Mouse (Mus musculus): ENCODE measurements around the gene Ncam1. TPM values are rescaled to one million over a fixed set of nuclear protein-coding genes. Genes with fewer than 3 reads are reported as not detected.

The Ncam1 gene
- polyA plus RNA-seq, 1 experiment from 2014 or later: 30.2 TPM

DNA sequence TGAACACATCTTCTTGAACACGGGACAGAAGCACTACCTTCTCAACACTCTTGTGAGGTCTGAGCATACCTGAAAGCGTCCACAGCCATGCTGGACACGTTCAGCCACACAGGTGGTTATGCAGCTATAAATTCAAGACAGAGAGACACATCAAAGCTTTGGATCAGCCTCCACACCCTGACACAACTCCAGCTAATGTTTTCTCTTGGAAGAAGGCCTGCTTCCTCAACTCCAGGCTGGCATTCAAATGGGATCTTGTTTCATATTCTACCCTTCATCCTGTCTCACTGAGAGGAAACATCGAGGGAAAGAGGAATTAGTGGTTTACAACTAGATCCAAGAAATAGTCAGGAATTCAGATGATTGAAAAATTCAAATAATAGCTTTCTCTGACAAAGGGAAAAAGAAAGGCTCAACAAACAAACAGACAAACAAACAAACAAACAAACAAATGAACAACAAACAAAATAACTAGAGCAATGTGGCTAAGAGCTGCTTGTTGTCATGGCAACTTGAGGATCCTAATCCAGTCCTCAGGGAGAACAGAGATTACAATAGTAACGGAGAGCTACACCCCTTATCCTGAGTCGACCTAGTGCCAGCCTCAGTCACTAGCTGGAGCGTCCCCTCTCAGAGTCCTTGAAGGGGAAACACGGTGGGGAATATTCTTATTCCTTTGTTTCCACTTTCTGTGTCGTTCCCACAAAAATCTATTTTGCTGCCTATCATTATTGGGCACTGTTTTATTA is 175.6 kb downstream of the Ncam1 start:
- Histone ChIP-seq H3K4me1 (peaks cover 20% of the 10 kb centered on the region), H3K27me3 (ENCODE audit: poor library complexity, severe bottlenecking) (no peaks in the 10 kb centered on the region), H3K36me3 (replicated peaks) (no peaks in the 10 kb centered on the region), H3K4me3 (no peak overlapping the region), H3K9me3 (no peaks in the 10 kb centered on the region), H3K27ac (no peak overlapping the region)
- 63% methylated on average over 9 of the region's 9 CpGs for WGBS
- DNase-seq (ENCODE audit: extremely low spot score, low spot score): no peak

DNA sequence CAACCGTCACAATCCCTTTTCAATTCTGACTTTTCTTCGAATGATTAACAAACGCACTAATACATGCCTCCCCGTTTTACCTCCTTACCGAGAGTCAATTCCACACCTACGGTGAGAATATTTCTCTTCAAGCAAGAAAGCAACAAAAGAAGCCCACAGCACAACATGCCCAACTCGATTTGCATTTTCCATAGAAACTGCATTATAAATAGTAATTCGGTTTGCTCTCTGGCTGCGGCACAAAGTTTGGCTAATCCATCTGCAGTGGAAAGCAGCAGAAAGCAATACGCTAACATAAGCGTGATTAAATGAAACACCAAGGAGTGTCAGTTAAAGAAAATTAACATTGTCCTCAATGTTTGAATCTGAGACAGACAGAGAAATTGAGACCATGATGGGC is 177.0 kb downstream of the Ncam1 start:
- 95% methylated on average over 11 of the region's 11 CpGs for WGBS
- H3K4me1 ChIP-seq: peaks cover 20% of the 10 kb centered on the region

GRCm38 (mm10) chr9:49618699-49619392 is 179.9 kb downstream of the Ncam1 start:
- H3K27ac ChIP-seq: no peak overlapping the region
- no peak overlapping the region for H3K4me3 ChIP-seq
- H3K4me1 ChIP-seq: peaks cover 10% of the 10 kb centered on the region
- H3K36me3 ChIP-seq (replicated peaks): no peaks in the 10 kb centered on the region
- H3K9me3 ChIP-seq: no peaks in the 10 kb centered on the region
- H3K27me3 ChIP-seq (ENCODE audit: poor library complexity, severe bottlenecking): no peaks in the 10 kb centered on the region
- WGBS: 81% methylated on average over 9 of the region's 9 CpGs
- DNase-seq (ENCODE audit: extremely low spot score, low spot score): no peak

More for the DNA sequence above, 177.0 kb downstream of the Ncam1 start:
- no peaks in the 10 kb centered on the region for H3K36me3 ChIP-seq (replicated peaks)
- H3K9me3 ChIP-seq: no peaks in the 10 kb centered on the region
- no peak overlapping the region for H3K27ac ChIP-seq
- H3K27me3 ChIP-seq (ENCODE audit: poor library complexity, severe bottlenecking): no peaks in the 10 kb centered on the region
- DNase-seq (ENCODE audit: extremely low spot score, low spot score): no peak
- H3K4me3 ChIP-seq: no peak overlapping the region

DNA sequence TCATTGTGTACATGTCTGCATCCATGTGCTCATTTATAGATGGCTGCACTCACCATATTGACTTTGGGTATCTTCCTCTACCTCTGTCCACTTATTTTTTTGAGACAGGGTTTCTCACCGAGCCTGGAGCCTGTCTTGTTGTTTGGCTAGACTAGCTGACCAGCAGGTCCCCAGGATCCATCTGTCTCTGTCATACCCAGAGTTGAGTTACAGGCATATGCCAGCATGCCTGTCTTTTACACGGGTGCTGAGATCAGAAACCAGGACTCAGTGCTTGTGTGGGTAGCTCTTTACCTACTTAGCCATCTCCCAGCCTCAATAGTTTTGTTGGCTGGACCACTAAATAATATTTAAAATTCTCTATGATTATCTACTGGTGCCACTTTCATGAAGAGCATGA is 180.5 kb downstream of the Ncam1 start:
- H3K4me1 ChIP-seq: peaks cover 4% of the 10 kb centered on the region
- WGBS: 79% methylated on average over 2 of the region's 2 CpGs
- no peak overlapping the region for H3K27ac ChIP-seq
- H3K4me3 ChIP-seq: no peak overlapping the region
- H3K36me3 ChIP-seq (replicated peaks): no peaks in the 10 kb centered on the region
- H3K9me3 ChIP-seq: no peaks in the 10 kb centered on the region
- no peaks in the 10 kb centered on the region for H3K27me3 ChIP-seq (ENCODE audit: poor library complexity, severe bottlenecking)
- no peak for DNase-seq (ENCODE audit: extremely low spot score, low spot score)

- WGBS: 21% methylated on average over 3 of the region's 3 CpGs
- H3K4me3 ChIP-seq: no peak overlapping the region
- H3K27ac ChIP-seq: no peak overlapping the region
These were observed 181.5 kb downstream of the Ncam1 start for GRCm38 (mm10) chr9:49617216-49617615.

GRCm38 (mm10) chr9:49612387-49612786 is 186.3 kb downstream of the Ncam1 start:
- Histone ChIP-seq H3K4me1 (peaks cover 4% of the 10 kb centered on the region; the same call in 1 of the 2 replicates), H3K4me3 (no peak overlapping the region), H3K27me3 (ENCODE audit: poor library complexity, severe bottlenecking) (no peaks in the 10 kb centered on the region), H3K27ac (no peak overlapping the region), H3K36me3 (replicated peaks) (no peaks in the 10 kb centered on the region), H3K9me3 (no peaks in the 10 kb centered on the region)
- no peak for DNase-seq (ENCODE audit: extremely low spot score, low spot score)

More at GRCm38 (mm10) chr9:49617216-49617615, 181.5 kb downstream of the Ncam1 start:
- Histone ChIP-seq H3K4me1 (no peaks in the 10 kb centered on the region), H3K36me3 (replicated peaks) (no peaks in the 10 kb centered on the region), H3K9me3 (no peaks in the 10 kb centered on the region), H3K27me3 (ENCODE audit: poor library complexity, severe bottlenecking) (no peaks in the 10 kb centered on the region)
- no peak for DNase-seq (ENCODE audit: extremely low spot score, low spot score)

DNA sequence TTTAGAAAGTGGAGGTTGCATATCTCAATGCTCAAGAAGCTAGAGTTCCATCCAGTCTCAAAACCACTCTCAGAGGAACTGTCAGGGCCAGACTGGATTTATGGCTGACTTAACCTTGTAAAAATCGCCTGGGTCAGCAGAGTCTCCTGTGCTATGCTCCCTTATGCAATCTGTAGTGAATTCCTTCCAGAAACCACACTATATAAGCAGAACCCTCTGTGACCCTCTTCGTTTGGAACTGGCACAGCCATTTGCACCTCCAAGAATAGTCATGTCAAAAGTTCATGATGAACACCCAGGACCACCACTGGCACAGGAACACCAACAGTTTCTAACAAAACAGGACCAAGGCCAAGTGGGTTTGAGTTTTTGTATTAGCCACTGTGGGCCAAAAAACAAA is 190.5 kb downstream of the Ncam1 start:
- 92% methylated on average over 2 of the region's 2 CpGs for WGBS
- Histone ChIP-seq H3K36me3 (replicated peaks) (no peaks in the 10 kb centered on the region), H3K9me3 (no peaks in the 10 kb centered on the region), H3K4me1 (peaks cover 15% of the 10 kb centered on the region), H3K4me3 (no peak overlapping the region), H3K27me3 (ENCODE audit: poor library complexity, severe bottlenecking) (no peaks in the 10 kb centered on the region), H3K27ac (no peak overlapping the region)
- no peak for DNase-seq (ENCODE audit: extremely low spot score, low spot score)

GRCm38 (mm10) chr9:49606717-49607116 is 192.0 kb downstream of the Ncam1 start:
- Histone ChIP-seq H3K36me3 (replicated peaks) (no peaks in the 10 kb centered on the region), H3K9me3 (no peaks in the 10 kb centered on the region), H3K27me3 (ENCODE audit: poor library complexity, severe bottlenecking) (no peaks in the 10 kb centered on the region), H3K27ac (no peak overlapping the region), H3K4me3 (no peak overlapping the region), H3K4me1 (peaks cover 15% of the 10 kb centered on the region)
- 84% methylated on average over 2 of the region's 2 CpGs for WGBS
- no peak for DNase-seq (ENCODE audit: extremely low spot score, low spot score)

DNA sequence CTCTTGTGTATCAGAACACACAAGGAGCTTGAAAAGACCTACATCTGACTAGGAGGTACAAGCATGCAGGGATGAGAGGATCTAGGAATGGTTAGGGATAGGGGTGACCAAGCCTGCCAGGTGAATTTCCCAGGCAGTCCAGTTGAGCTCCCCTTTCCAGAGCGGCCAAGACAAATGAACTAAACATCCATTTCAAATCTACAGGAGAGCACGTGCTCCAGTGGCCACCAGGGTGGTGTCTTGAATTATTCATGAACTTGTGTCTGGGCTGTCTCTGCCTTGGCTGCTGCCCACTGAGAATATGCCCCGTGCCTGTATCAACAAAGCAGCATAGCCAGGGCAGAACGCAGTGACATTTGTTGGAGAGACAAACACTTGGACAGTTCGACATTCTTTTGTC is 192.4 kb downstream of the Ncam1 start:
- Histone ChIP-seq H3K4me1 (peaks cover 15% of the 10 kb centered on the region), H3K27ac (no peak overlapping the region)
- WGBS: 46% methylated on average over 5 of the region's 5 CpGs

GRCm38 (mm10) chr9:49605791-49606190 is 192.9 kb downstream of the Ncam1 start:
- no peak overlapping the region for H3K4me3 ChIP-seq
- peaks cover 15% of the 10 kb centered on the region for H3K4me1 ChIP-seq
- no peaks in the 10 kb centered on the region for H3K9me3 ChIP-seq
- no peak for DNase-seq (ENCODE audit: extremely low spot score, low spot score)
- 78% methylated on average over 4 of the region's 4 CpGs for WGBS
- no peak overlapping the region for H3K27ac ChIP-seq
- H3K36me3 ChIP-seq (replicated peaks): no peaks in the 10 kb centered on the region
- H3K27me3 ChIP-seq (ENCODE audit: poor library complexity, severe bottlenecking): no peaks in the 10 kb centered on the region

More for the DNA sequence above, 192.4 kb downstream of the Ncam1 start:
- no peak overlapping the region for H3K4me3 ChIP-seq
- H3K27me3 ChIP-seq (ENCODE audit: poor library complexity, severe bottlenecking): no peaks in the 10 kb centered on the region
- H3K9me3 ChIP-seq: no peaks in the 10 kb centered on the region
- no peak for DNase-seq (ENCODE audit: extremely low spot score, low spot score)
- H3K36me3 ChIP-seq (replicated peaks): no peaks in the 10 kb centered on the region

- no peaks in the 10 kb centered on the region for H3K27me3 ChIP-seq (ENCODE audit: poor library complexity, severe bottlenecking)
- H3K36me3 ChIP-seq (replicated peaks): no peaks in the 10 kb centered on the region
- WGBS: 91% methylated on average over 3 of the region's 3 CpGs
- H3K27ac ChIP-seq: no peak overlapping the region
- H3K4me1 ChIP-seq: peaks cover 15% of the 10 kb centered on the region
- no peaks in the 10 kb centered on the region for H3K9me3 ChIP-seq
- no peak for DNase-seq (ENCODE audit: extremely low spot score, low spot score)
- H3K4me3 ChIP-seq: no peak overlapping the region
These were observed 193.4 kb downstream of the Ncam1 start for GRCm38 (mm10) chr9:49605351-49605750.

GRCm38 (mm10) chr9:49601215-49601614 is 197.5 kb downstream of the Ncam1 start:
- 80% methylated on average over 4 of the region's 4 CpGs for WGBS
- H3K4me3 ChIP-seq: no peak overlapping the region
- no peaks in the 10 kb centered on the region for H3K36me3 ChIP-seq (replicated peaks)
- no peak for DNase-seq (ENCODE audit: extremely low spot score, low spot score)
- peaks cover 6% of the 10 kb centered on the region for H3K4me1 ChIP-seq
- no peaks in the 10 kb centered on the region for H3K9me3 ChIP-seq
- no peaks in the 10 kb centered on the region for H3K27me3 ChIP-seq (ENCODE audit: poor library complexity, severe bottlenecking)
- H3K27ac ChIP-seq: no peak overlapping the region

DNA sequence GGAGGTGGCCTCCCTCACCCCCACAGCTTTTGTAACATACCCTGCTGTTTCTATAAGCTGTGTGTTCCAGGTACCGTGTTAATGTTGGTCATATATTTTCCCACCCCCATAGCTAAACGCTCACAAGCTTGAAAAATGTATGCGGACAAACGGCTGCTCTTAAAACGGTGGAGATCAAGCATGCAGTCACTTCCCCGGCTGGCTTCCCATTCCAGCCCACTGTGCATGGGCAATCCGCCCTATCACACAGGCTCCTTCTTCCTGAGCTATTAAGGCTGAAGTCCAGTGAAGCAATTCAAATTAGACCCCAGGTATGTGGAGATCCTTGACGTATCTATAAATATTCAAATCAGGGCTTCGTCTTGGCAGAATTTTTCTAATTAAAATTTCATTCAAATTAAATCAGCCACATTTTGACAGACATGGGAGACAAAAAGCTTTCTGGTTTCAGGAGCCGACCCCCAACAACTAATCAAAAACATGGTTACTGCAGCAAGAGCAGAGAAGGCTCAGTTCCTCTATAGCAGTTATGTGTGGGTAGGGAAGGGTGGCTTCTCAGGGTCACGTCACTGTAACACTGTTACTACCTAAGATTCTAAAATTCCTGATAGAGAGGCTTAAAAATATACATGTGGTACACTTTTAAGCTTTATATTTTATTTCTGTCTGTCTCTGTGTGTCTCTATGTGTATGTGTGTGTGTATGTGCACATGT is 202.9 kb downstream of the Ncam1 start:
- Histone ChIP-seq H3K4me3 (no peak overlapping the region; the same call in 1 of the 2 replicates), H3K27ac (0 out of 2 replicates have a peak overlapping the region, but pooled peaks have one; percentile 6)
- WGBS: 64% methylated on average over 11 of the region's 11 CpGs

More for the DNA sequence above, 202.9 kb downstream of the Ncam1 start:
- no peaks in the 10 kb centered on the region for H3K27me3 ChIP-seq (ENCODE audit: poor library complexity, severe bottlenecking)
- DNase-seq (ENCODE audit: extremely low spot score, low spot score): no peak
- H3K4me1 ChIP-seq: peaks cover 28% of the 10 kb centered on the region
- no peaks in the 10 kb centered on the region for H3K36me3 ChIP-seq (replicated peaks)
- H3K9me3 ChIP-seq: no peaks in the 10 kb centered on the region
